Mouse (Mus musculus) heart, adult 2 months (tissue): ENCODE data around the gene Cd200r3.

Experiments
- CTCF ChIP-seq: fragments of 200-600 bp; IDR thresholded peaks from 2 replicates; pipeline ENCODE4 v1.8.1; 2022; ENCODE audit warnings: antibody characterized with exemption, mild to moderate bottlenecking, moderate library complexity
- POLR2A ChIP-seq: fragments of 200-500 bp; IDR thresholded peaks from 2 replicates; pipeline ENCODE4 v1.6.1; 2011; ENCODE audit warnings: mild to moderate bottlenecking, low read depth, low read length, control low read depth; ENCODE audit not compliant: insufficient read depth

DNA sequence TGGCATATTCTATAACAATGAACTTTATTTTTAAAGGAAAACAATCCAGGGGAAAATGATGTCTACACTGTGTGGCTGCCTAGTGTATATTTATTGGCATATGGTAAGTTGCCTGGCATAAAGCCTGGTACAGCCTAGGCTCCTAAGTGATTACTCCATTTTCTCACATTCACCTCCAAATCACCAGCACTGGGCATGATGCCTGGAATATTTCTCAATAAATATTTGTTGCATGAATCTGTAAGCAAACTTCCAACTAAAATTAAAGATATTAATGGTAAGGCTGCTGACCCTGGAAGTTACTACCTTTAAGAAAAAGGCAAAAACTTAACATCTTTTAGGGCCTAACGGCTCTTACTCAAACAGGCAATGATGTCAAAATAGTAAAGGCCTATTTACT lies 72.1 kb downstream of the Cd200r3 start:
- no peak for TF ChIP-seq CTCF
- no peak for TF ChIP-seq POLR2A
